Mouse (Mus musculus) embryonic facial prominence, embryonic 10.5 days (tissue): Measurements from ENCODE around the gene Mrps18a. TPM values are rescaled to one million over a fixed set of nuclear protein-coding genes. Genes with fewer than 3 reads are reported as not detected.

Source experiments
- DNase-seq: peaks from one replicate; pipeline ENCODE4 v3.0.0-alpha.2; 2017; ENCODE audit warnings: low spot score
- H3K27ac ChIP-seq: fragments of 300-500 bp; sonication (generic); replicated peaks from 2 replicates; pipeline ENCODE4 v1.5.1; 2016; ENCODE audit warnings: mild to moderate bottlenecking
- H3K27me3 ChIP-seq: fragments of 300-500 bp; sonication (generic); replicated peaks from 2 replicates; pipeline ENCODE4 v1.6.1; 2016; ENCODE audit warnings: low read depth, mild to moderate bottlenecking; ENCODE audit not compliant: poor library complexity, severe bottlenecking
- H3K36me3 ChIP-seq: fragments of 300-500 bp; sonication (generic); replicated peaks from 2 replicates; pipeline ENCODE4 v1.6.1; 2016; ENCODE audit warnings: mild to moderate bottlenecking, moderate library complexity
- H3K4me1 ChIP-seq: fragments of 300-500 bp; sonication (generic); 2 replicates; pipeline ENCODE4 v1.6.1; 2016
- H3K4me3 ChIP-seq: fragments of 300-500 bp; sonication (generic); 2 replicates; pipeline ENCODE4 v1.5.1; 2016; ENCODE audit warnings: mild to moderate bottlenecking, moderate library complexity
- H3K9me3 ChIP-seq: fragments of 300-500 bp; sonication (generic); 2 replicates; pipeline ENCODE4 v1.6.1; 2016; ENCODE audit warnings: mild to moderate bottlenecking
- WGBS: fragments of 180-500 bp; shearing (Covaris S2); methylation state at CpG from one replicate; pipeline ENCODE4 v1.1.7; 2016; 5-methylcytosine and 5-hydroxymethylcytosine counted together
- polyA plus RNA-seq: library from polyadenylated mRNA; unstranded; fragments of >200 nt; fragmentation: Nextera tagmentation; extraction: Ambion mirVana; gene quantifications from 2 replicates; pipeline ENCODE4 v1.2.1, GENCODE M21; 2016

The Mrps18a gene
- polyA plus RNA-seq, 1 experiment from 2014 or later, result 152 TPM

DNA sequence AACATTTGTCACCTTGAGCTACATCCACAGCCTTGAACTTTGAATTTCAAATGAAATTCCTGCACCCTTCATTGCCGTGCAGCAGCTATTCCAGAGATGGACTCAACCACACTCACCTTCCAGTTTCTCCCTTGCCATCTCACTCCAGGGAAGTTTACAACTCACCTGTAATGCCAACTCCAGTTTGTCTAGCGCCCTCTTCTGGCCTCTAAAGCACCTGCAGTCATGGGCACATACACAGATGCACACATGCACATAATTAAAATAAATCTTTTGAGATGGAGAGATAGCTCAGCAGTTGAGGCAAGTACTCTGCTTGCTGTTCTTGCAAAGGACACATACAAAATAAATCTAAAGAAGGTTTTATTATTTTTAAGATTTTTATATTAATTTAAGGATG lies 31.7 kb upstream of the Mrps18a start:
- no peaks in the 10 kb centered on the region for H3K36me3 ChIP-seq
- no peak overlapping the region for H3K27ac ChIP-seq
- no peaks in the 10 kb centered on the region for H3K27me3 ChIP-seq
- peaks cover 44% of the 10 kb centered on the region for H3K4me1 ChIP-seq
- no peaks in the 10 kb centered on the region for H3K9me3 ChIP-seq
- no peak overlapping the region for H3K4me3 ChIP-seq
- no peak for DNase-seq
- WGBS, result 73% methylated on average over 2 of the region's 2 CpGs

DNA sequence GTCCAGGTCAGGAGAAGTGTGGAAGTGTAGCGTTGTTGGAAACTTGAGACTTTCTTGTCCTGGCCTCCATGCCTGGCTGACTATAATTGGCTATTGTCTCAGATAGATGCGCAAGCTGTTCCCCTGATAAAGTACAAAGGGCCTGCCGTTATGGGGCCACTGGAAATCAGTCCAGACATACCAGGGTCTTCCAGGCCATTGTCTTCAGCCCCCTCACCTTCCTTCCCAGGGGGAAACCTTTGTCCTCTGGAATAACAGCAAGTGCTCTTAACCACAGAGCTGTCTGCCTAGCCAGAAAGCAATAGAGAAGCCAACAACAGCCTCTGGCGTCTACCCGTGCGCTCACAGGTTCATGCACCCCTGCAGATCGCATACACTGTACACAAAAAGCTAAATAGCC lies 30.4 kb upstream of the Mrps18a start:
- DNase-seq, result no peak
- Histone ChIP-seq H3K27ac (peak overlapping the region; percentile 66), H3K4me1 (peaks cover 47% of the 10 kb centered on the region), H3K36me3 (no peaks in the 10 kb centered on the region), H3K27me3 (no peaks in the 10 kb centered on the region), H3K9me3 (no peaks in the 10 kb centered on the region), H3K4me3 (no peak overlapping the region)
- 50% methylated on average over 7 of the region's 7 CpGs for WGBS

DNA sequence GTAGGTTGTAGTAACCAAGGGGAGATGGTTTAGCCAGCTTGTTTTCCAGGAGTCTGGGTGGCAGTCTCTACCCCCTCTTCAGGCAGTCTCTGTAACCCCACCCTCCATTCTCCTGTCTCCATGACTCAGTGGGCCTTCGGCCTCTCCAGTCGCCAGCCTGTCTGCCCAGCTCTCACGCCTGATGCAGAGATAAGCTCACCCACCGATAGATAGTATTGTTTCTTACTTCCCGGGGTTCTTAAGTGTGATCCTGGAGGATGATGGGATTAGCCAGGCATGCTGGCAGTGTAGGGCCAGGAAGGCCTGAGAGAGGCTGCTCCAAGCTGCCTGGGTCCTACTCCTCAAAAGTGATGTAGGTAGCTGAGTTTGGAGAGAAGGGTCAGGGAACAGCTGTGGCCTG lies 29.7 kb upstream of the Mrps18a start:
- H3K27me3 ChIP-seq, result no peaks in the 10 kb centered on the region
- H3K9me3 ChIP-seq, result no peaks in the 10 kb centered on the region
- no peaks in the 10 kb centered on the region for H3K36me3 ChIP-seq
- peak overlapping the region; percentile 74 for H3K27ac ChIP-seq
- H3K4me1 ChIP-seq, result peaks cover 53% of the 10 kb centered on the region
- 59% methylated on average over 5 of the region's 5 CpGs for WGBS
- no peak for DNase-seq
- H3K4me3 ChIP-seq, result no peak overlapping the region

DNA sequence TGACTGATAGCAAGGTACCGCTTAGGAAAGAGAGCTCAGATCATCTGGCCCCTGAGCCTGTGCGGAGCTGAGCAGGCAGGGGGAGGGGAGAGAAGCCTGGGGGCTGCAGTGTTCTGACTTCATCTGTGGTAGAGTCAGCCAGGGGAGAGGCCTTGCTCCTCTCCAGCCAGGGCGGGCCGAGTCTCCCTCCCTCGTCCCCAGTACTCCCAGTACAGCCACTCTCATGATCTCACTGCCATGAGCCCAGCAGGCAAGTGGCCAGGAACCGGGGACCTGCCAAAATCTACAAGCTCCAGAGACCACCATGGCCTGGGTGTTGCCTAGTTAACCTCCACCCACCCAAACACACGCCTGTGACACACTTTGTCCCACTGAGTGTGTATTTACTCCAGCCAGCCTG lies 29.1 kb upstream of the Mrps18a start:
- Histone ChIP-seq H3K4me1 (peaks cover 59% of the 10 kb centered on the region), H3K27ac (peak overlapping the region; percentile 74), H3K36me3 (no peaks in the 10 kb centered on the region), H3K9me3 (no peaks in the 10 kb centered on the region), H3K27me3 (no peaks in the 10 kb centered on the region), H3K4me3 (no peak overlapping the region)
- DNase-seq, result no peak
- WGBS, result 52% methylated on average over 7 of the region's 7 CpGs

DNA sequence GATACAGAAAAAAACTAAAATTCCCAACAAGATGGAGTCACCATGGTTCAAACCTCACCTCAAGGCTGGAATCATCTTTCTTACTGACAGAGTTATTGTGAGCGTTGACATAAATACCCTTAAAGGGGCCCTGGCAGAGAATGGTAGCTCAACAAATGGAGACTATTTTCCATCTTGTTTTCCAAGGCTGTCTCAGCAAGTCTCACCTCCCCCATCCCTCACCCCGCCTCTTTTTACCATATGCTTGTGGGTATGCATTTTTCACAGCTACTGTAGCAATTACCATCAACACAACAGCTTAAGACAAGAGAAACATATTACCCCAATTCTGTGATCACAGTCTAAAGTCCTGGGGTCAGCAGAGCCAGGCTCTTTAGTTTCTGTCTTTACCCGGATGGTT lies 27.4 kb upstream of the Mrps18a start:
- WGBS, result 83% methylated on average over 3 of the region's 3 CpGs
- no peaks in the 10 kb centered on the region for H3K9me3 ChIP-seq
- H3K4me3 ChIP-seq, result no peak overlapping the region
- peaks cover 74% of the 10 kb centered on the region for H3K4me1 ChIP-seq
- H3K27ac ChIP-seq, result peak overlapping the region; percentile 84; the same call in 1 of the 2 replicates
- DNase-seq, result no peak
- H3K27me3 ChIP-seq, result no peaks in the 10 kb centered on the region
- H3K36me3 ChIP-seq, result no peaks in the 10 kb centered on the region

DNA sequence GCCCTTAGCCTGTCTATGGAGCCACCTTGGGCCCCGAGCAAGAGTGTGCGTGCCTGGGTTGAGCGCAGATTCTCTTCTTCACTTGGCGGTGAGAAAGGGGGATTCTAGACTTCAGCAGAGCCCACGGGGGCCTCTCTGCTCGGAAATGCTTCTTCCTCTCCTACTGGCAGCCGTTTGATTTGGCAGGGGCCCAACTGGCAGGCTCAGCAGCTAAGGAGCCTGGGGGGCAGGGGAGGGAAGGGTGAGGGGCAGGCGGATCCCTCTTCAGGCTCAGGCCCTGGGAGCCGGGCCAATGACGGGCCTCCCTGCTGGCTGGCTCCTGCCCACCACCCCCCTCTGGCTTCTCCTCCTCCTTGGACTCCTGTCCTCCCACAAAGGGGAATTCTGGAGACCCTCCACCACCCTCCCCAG lies 26.7 kb upstream of the Mrps18a start:
- Histone ChIP-seq H3K27ac (peak overlapping the region; percentile 84), H3K36me3 (no peaks in the 10 kb centered on the region), H3K9me3 (no peaks in the 10 kb centered on the region), H3K4me1 (peaks cover 74% of the 10 kb centered on the region), H3K27me3 (no peaks in the 10 kb centered on the region), H3K4me3 (peak overlapping the region; percentile 31)
- peak; percentile 65 for DNase-seq
- WGBS, result 17% methylated on average over 10 of the region's 10 CpGs

DNA sequence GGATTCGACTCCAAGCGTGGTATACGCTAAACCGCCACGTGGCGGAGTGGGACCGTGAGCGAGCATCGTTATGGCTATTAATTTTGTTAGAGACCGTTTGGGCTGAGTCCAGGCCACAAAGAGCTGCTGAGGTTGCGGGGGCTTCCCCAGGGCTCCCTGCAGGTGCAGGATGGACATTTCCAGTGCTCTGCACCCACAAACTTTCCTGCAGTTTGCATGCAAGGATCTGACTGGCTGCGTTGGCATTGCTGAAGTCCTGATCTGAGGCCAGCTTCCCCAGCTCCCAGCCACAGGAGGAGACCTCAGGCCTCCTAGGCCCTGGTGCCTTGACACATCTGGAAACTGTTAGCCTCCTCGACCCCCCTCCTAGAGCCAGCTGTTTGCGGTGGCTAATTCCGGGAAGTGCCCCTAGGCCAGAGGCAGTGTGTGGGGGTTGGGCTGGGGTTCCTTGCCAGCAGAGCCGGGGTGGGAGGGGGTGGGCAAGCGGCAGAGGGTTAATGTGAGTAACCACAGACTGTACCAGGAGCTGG lies 24.4 kb upstream of the Mrps18a start:
- peak overlapping the region; percentile 30 for H3K4me3 ChIP-seq
- peak; percentile 92 for DNase-seq
- H3K9me3 ChIP-seq, result no peaks in the 10 kb centered on the region
- no peaks in the 10 kb centered on the region for H3K36me3 ChIP-seq
- 33% methylated on average over 17 of the region's 17 CpGs for WGBS
- H3K27me3 ChIP-seq, result no peaks in the 10 kb centered on the region
- peaks cover 57% of the 10 kb centered on the region for H3K4me1 ChIP-seq
- peak overlapping the region; percentile 85 for H3K27ac ChIP-seq

DNA sequence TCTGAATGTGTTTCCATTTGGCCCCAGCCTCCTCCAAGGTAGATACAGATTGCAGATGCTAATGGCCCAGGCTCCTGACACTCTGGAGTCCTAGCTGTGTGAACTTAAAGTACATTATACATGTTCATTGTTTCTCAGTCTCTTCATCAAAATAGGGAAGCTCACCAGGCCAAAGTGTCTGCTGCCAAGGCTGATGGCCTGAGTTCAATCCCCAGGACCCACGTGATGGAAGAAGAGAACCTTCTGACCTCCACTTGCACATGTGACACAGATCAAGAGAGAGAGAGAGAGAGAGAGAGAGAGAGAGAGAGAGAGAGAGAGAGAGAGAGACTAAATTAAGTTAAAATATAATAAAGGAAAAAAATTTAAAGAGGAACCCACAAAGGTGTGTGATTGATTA lies 19.4 kb upstream of the Mrps18a start:
- Histone ChIP-seq H3K27me3 (0 out of 2 replicates have a peak, but pooled peaks cover 7% of the 10 kb centered on the region), H3K27ac (no peak overlapping the region), H3K36me3 (no peaks in the 10 kb centered on the region), H3K4me1 (peaks cover 17% of the 10 kb centered on the region), H3K4me3 (no peak overlapping the region), H3K9me3 (no peaks in the 10 kb centered on the region)
- 81% methylated on average over 1 of the region's 1 CpGs for WGBS
- DNase-seq, result no peak

DNA sequence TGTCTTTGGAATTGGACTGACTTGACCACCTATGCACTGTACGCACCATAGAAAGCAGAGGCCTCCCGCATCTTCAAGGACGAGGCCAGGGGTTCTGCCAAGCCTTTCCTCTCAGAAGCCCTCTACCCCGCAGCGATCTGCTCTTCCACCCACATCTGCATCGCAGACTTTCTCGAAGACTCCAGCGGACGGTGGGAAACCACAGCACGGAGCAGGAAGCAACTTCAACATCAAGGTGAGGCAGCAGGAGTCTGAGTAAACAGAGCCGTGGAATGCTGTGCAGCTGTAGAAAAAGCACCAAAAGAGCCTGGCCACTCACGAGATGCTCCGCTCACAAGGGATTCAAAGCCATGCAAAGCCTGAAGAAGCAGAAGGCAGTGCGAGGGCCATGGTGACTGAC lies 18.9 kb upstream of the Mrps18a start:
- no peaks in the 10 kb centered on the region for H3K36me3 ChIP-seq
- no peak overlapping the region for H3K27ac ChIP-seq
- no peak for DNase-seq
- H3K4me3 ChIP-seq, result no peak overlapping the region
- no peaks in the 10 kb centered on the region for H3K9me3 ChIP-seq
- H3K4me1 ChIP-seq, result peaks cover 12% of the 10 kb centered on the region
- H3K27me3 ChIP-seq, result 0 out of 2 replicates have a peak, but pooled peaks cover 8% of the 10 kb centered on the region
- WGBS, result 75% methylated on average over 14 of the region's 14 CpGs

DNA sequence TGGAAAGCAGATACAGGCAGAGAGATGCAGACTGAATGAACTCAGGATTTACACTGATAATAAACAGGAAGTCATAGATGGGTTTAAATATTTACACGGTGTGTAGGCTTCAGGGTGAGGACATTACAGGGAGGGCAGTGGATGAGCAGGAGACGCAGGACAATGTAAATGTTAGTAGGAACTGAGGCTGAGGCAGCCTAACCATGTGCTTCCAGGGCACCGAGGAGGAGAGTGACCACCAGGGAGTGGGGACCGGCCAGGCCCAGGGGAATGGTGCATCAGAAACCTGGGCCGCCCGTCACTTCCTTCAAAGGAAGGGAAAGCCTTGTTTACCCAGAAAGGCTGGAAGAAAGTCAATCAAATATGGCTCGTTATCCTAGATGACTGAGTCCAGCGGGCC lies 12.3 kb upstream of the Mrps18a start:
- 0 out of 2 replicates have a peak, but pooled peaks cover 8% of the 10 kb centered on the region for H3K27me3 ChIP-seq
- H3K4me3 ChIP-seq, result no peak overlapping the region
- no peaks in the 10 kb centered on the region for H3K36me3 ChIP-seq
- WGBS, result 64% methylated on average over 8 of the region's 8 CpGs
- H3K27ac ChIP-seq, result peak overlapping the region; percentile 46
- H3K9me3 ChIP-seq, result no peaks in the 10 kb centered on the region
- H3K4me1 ChIP-seq, result peaks cover 26% of the 10 kb centered on the region
- DNase-seq, result no peak

DNA sequence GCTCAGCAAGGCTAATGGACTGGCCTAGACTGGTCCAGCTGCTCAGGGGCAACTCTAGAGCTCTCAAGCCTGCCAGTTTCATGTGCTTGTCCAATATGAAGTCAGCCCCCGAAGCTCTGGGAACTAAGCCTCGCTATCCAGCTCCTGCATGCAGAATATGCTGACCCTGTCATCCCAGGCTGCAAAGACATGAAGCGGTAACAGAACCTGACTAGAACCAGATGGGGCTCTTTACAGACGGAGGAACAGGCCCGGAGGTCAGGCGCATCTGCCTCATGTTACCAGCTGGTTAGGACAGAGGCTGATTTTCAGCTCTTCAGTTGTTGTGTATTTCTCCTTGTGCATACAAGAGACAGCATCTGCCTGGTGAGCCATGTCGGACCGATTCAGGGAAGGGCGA lies 8.9 kb upstream of the Mrps18a start:
- WGBS, result 55% methylated on average over 9 of the region's 9 CpGs
- Histone ChIP-seq H3K27me3 (no peaks in the 10 kb centered on the region), H3K36me3 (no peaks in the 10 kb centered on the region), H3K4me1 (peaks cover 40% of the 10 kb centered on the region), H3K9me3 (no peaks in the 10 kb centered on the region), H3K4me3 (no peak overlapping the region), H3K27ac (peak overlapping the region; percentile 31; the same call in 1 of the 2 replicates)
- peak; percentile 49 for DNase-seq

DNA sequence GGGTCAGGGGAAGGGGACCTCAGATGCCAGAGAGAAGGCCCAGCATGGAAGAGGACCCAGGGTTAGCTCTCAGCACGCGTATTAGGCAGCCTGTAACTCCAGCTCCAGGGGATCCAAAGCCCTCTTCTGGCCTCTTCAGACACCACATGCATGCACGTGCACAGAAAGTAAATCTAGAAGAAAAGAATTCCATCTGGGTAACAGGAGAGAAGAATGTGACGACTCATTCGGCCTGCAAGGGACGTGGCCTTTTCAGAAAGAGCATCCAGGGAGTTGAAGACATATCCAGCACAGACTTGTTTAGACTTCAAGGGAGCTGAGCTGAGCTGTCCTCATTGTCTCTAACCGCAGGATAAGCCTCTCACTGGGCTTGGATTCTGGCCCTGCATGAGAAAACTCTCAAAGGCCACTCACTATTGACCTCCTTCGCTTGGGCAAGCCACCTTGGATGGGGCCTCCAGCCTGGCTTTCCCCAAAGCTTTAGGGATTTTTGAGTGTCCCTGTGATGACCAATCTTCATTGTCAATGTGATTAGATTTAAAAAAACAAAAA lies 8.1 kb upstream of the Mrps18a start:
- Histone ChIP-seq H3K27ac (peak overlapping the region; percentile 41), H3K4me3 (no peak overlapping the region), H3K27me3 (no peaks in the 10 kb centered on the region), H3K36me3 (no peaks in the 10 kb centered on the region), H3K9me3 (no peaks in the 10 kb centered on the region), H3K4me1 (peaks cover 40% of the 10 kb centered on the region)
- no peak for DNase-seq
- 61% methylated on average over 8 of the region's 8 CpGs for WGBS

DNA sequence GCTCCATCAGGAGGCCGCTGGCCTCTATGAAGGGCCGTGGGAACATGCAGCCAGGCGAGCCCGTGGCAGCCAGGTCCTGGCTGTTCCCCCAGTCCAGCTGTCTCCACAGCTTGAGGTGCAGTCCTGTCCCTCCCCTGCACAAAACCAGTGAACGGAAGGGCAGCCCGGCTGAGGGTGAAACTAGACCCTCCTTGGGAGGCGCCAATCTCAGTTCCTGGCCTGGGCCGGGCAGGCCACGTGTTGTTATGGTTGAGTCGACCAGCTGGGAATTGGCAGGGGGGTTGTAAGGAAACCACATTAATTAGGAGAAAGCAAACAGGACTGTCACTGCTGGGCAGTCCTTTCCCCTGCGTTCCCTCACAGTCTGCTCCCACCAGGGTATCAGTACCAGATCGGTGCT lies 6.3 kb upstream of the Mrps18a start:
- Histone ChIP-seq H3K27me3 (no peaks in the 10 kb centered on the region; the same call in 1 of the 2 replicates), H3K27ac (peak overlapping the region; percentile 79), H3K36me3 (no peaks in the 10 kb centered on the region), H3K4me3 (peak overlapping the region; percentile 36; the same call in 1 of the 2 replicates), H3K4me1 (peaks cover 34% of the 10 kb centered on the region), H3K9me3 (no peaks in the 10 kb centered on the region)
- 33% methylated on average over 12 of the region's 12 CpGs for WGBS
- DNase-seq, result peak; percentile 84
